Mouse (Mus musculus): ENCODE results near the gene Adam29. TPM values are rescaled to one million over a fixed set of nuclear protein-coding genes. Genes with fewer than 3 reads are reported as not detected.

Gene Adam29
- not detected for polyA plus RNA-seq (2014; fragmentation: Illumina TruSeq; extraction: RNeasy Lipid Tissue Mini Kit (QIAGEN cat#74804); ENCODE audit: low read depth, low replicate concordance)

DNA sequence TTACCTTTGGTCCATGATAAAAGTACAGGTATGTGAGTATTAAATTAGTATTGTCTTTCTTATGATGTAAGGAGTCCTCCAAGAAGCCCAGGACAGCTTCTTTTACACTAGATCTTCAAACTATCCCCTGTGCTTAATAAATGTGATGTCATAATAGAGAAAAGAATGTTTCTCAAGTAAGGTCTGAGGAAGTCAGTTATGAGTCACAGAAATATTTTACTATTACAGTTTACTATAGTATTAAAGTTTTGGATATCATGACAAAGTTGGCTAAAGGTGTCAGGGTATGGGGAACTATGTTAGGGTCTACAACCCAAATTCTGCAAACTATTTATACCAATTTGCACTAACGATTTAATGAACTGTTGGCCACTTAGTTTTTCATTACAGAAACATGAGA lies at the start of gene Adam29:
Gene Adam29, minus strand, starts transcription at position 101 of the 400 bp plus-strand sequence.

DNA sequence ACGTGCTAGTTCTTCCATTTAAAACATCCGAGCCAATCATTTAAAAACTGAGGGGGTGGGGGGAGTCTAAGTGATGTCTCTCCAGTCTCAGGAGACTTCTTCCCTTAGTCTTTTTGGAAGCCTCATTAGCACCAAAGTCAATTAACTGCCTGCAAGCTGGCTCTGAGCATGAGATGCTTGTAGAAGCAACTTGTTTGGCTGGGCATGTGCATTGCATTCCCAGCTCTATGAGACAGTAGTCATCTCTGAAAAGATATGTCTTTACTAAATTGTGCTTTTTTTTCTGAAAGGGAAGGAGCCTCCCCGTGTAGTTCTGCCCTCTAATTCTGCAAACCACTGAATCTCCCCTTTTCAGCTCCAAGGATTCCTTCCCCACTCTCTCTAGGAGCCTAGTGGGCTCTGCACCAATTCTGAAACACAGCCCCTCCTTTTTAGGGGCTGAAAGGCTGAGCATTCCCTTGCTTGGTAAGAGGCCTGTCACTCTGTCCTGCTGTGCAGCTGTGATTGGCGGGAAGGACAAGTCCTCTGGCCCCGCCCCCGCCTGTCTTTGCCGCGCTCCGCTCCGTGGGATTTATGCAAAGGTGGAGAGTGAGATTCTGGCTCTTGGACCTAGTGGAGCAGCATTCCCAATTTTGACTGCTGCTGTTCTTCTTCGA lies 33.2 kb upstream of the Adam29 start, which contains the start of gene Glra3:
Gene Glra3, plus strand, starts transcription at position 591 of the 656 bp plus-strand sequence.

Other genes starting within 250 kb of the Adam29 start
- not detected for gene Glra3, start 33.5 kb upstream of the Adam29 start, polyA plus RNA-seq (2014; fragmentation: Illumina TruSeq; extraction: RNeasy Lipid Tissue Mini Kit (QIAGEN cat#74804); ENCODE audit: low read depth, low replicate concordance)

Data from kidney, adult 10 weeks (tissue).